Mouse (Mus musculus) midbrain, embryonic 12.5 days (tissue): Measurements from ENCODE around the gene Atp11a. TPM values are rescaled to one million over a fixed set of nuclear protein-coding genes. Genes with fewer than 3 reads are reported as not detected.

Experiments
- ATAC-seq: fragments of 200-750 bp; cut with Nextera tagmentation; 2 replicates; pipeline ENCODE4 v1.8.0; 2017; ENCODE audit warnings: low read depth, moderate TSS enrichment, moderate library complexity; ENCODE audit not compliant: low FRiP score
- H3K27ac ChIP-seq: fragments of 300-500 bp; sonication (generic); replicated peaks from 2 replicates; pipeline ENCODE4 v1.5.1; 2016; ENCODE audit warnings: mild to moderate bottlenecking
- H3K27me3 ChIP-seq: fragments of 300-500 bp; sonication (generic); 2 replicates; pipeline ENCODE4 v1.6.1; 2016; ENCODE audit warnings: mild to moderate bottlenecking
- H3K36me3 ChIP-seq: fragments of 300-500 bp; sonication (generic); 2 replicates; pipeline ENCODE4 v1.6.1; 2016
- H3K4me1 ChIP-seq: fragments of 300-500 bp; sonication (generic); 2 replicates; pipeline ENCODE4 v1.6.1; 2016
- H3K4me2 ChIP-seq: fragments of 300-500 bp; sonication (generic); replicated peaks from 2 replicates; pipeline ENCODE4 v1.6.1; 2016; ENCODE audit warnings: mild to moderate bottlenecking, moderate library complexity
- H3K4me3 ChIP-seq: fragments of 300-500 bp; sonication (generic); 2 replicates; pipeline ENCODE4 v1.5.1; 2016; ENCODE audit warnings: mild to moderate bottlenecking
- H3K9ac ChIP-seq: fragments of 300-500 bp; sonication (generic); replicated peaks from 2 replicates; pipeline ENCODE4 v1.6.1; 2016; ENCODE audit warnings: mild to moderate bottlenecking, moderate library complexity
- H3K9me3 ChIP-seq: fragments of 300-500 bp; sonication (generic); 2 replicates; pipeline ENCODE4 v1.6.1; 2016; ENCODE audit warnings: mild to moderate bottlenecking
- WGBS: fragments of 180-500 bp; shearing (Covaris S2); methylation state at CpG from one replicate; pipeline ENCODE4 v1.1.7; 2016; 5-methylcytosine and 5-hydroxymethylcytosine counted together
- polyA plus RNA-seq: library from polyadenylated mRNA; unstranded; fragments of >200 nt; fragmentation: Nextera tagmentation; extraction: Ambion mirVana; gene quantifications from 2 replicates; pipeline ENCODE4 v1.2.1, GENCODE M21; 2016

Atp11a gene
- polyA plus RNA-seq, 1 experiment from 2014 or later = 16.5 TPM

- Histone ChIP-seq H3K9ac (no peak overlapping the region), H3K4me1 (peaks cover 17% of the 10 kb centered on the region), H3K27ac (no peak overlapping the region), H3K4me3 (no peak overlapping the region), H3K27me3 (no peaks in the 10 kb centered on the region), H3K9me3 (no peaks in the 10 kb centered on the region), H3K4me2 (no peak overlapping the region), H3K36me3 (peaks cover 34% of the 10 kb centered on the region)
- no peak for ATAC-seq
- WGBS = 94% methylated on average over 6 of the region's 6 CpGs
Observed at GRCm38 (mm10) chr8:12880163-12880562, 123.3 kb downstream of the Atp11a start.

GRCm38 (mm10) chr8:12883051-12884004 lies 126.5 kb downstream of the Atp11a start:
- no peaks in the 10 kb centered on the region for H3K4me1 ChIP-seq
- H3K4me2 ChIP-seq = no peak overlapping the region
- no peak for ATAC-seq
- H3K36me3 ChIP-seq = peaks cover 47% of the 10 kb centered on the region
- no peaks in the 10 kb centered on the region for H3K9me3 ChIP-seq
- 62% methylated on average over 21 of the region's 21 CpGs for WGBS
- H3K27me3 ChIP-seq = no peaks in the 10 kb centered on the region
- no peak overlapping the region for H3K9ac ChIP-seq
- H3K27ac ChIP-seq = no peak overlapping the region
- H3K4me3 ChIP-seq = no peak overlapping the region

GRCm38 (mm10) chr8:12887772-12888435 lies 131.1 kb downstream of the Atp11a start:
- H3K4me3 ChIP-seq = no peak overlapping the region
- no peak for ATAC-seq
- no peaks in the 10 kb centered on the region for H3K4me1 ChIP-seq
- WGBS = 90% methylated on average over 16 of the region's 16 CpGs
- no peak overlapping the region for H3K27ac ChIP-seq
- no peaks in the 10 kb centered on the region for H3K9me3 ChIP-seq
- H3K9ac ChIP-seq = no peak overlapping the region
- no peaks in the 10 kb centered on the region for H3K27me3 ChIP-seq
- H3K36me3 ChIP-seq = peaks cover 52% of the 10 kb centered on the region
- H3K4me2 ChIP-seq = no peak overlapping the region

GRCm38 (mm10) chr8:12889046-12889598 lies 132.3 kb downstream of the Atp11a start:
- no peak overlapping the region for H3K4me2 ChIP-seq
- no peak for ATAC-seq
- H3K4me3 ChIP-seq = no peak overlapping the region
- WGBS = 91% methylated on average over 11 of the region's 11 CpGs
- H3K27ac ChIP-seq = no peak overlapping the region
- H3K9me3 ChIP-seq = no peaks in the 10 kb centered on the region
- H3K4me1 ChIP-seq = no peaks in the 10 kb centered on the region
- no peaks in the 10 kb centered on the region for H3K27me3 ChIP-seq
- H3K36me3 ChIP-seq = peaks cover 57% of the 10 kb centered on the region
- no peak overlapping the region for H3K9ac ChIP-seq

- H3K36me3 ChIP-seq = peaks cover 39% of the 10 kb centered on the region
- no peaks in the 10 kb centered on the region for H3K9me3 ChIP-seq
- H3K27me3 ChIP-seq = no peaks in the 10 kb centered on the region
- H3K4me1 ChIP-seq = peaks cover 5% of the 10 kb centered on the region; the same call in 1 of the 2 replicates
- no peak overlapping the region for H3K9ac ChIP-seq
- H3K4me3 ChIP-seq = no peak overlapping the region
- WGBS = 84% methylated on average over 5 of the region's 5 CpGs
- no peak overlapping the region for H3K27ac ChIP-seq
- no peak overlapping the region for H3K4me2 ChIP-seq
- no peak for ATAC-seq
Observed at GRCm38 (mm10) chr8:12892882-12893446, 136.2 kb downstream of the Atp11a start.

GRCm38 (mm10) chr8:12893797-12894578 lies 137.2 kb downstream of the Atp11a start:
- no peak overlapping the region for H3K4me3 ChIP-seq
- H3K9ac ChIP-seq = no peak overlapping the region
- peaks cover 5% of the 10 kb centered on the region; the same call in 1 of the 2 replicates for H3K4me1 ChIP-seq
- no peaks in the 10 kb centered on the region for H3K27me3 ChIP-seq
- H3K36me3 ChIP-seq = peaks cover 39% of the 10 kb centered on the region
- 88% methylated on average over 12 of the region's 12 CpGs for WGBS
- no peak for ATAC-seq
- no peak overlapping the region for H3K27ac ChIP-seq
- H3K4me2 ChIP-seq = no peak overlapping the region
- no peaks in the 10 kb centered on the region for H3K9me3 ChIP-seq

- H3K4me1 ChIP-seq = peaks cover 5% of the 10 kb centered on the region; the same call in 1 of the 2 replicates
- no peak for ATAC-seq
- no peak overlapping the region for H3K4me2 ChIP-seq
- WGBS = 79% methylated on average over 11 of the region's 11 CpGs
- H3K4me3 ChIP-seq = no peak overlapping the region
- H3K9ac ChIP-seq = no peak overlapping the region
- H3K27me3 ChIP-seq = no peaks in the 10 kb centered on the region
- H3K27ac ChIP-seq = no peak overlapping the region
- no peaks in the 10 kb centered on the region for H3K9me3 ChIP-seq
- H3K36me3 ChIP-seq = peaks cover 34% of the 10 kb centered on the region
Observed at GRCm38 (mm10) chr8:12894783-12895534, 138.1 kb downstream of the Atp11a start.

- ATAC-seq = no peak
- H3K9ac ChIP-seq = no peak overlapping the region
- H3K36me3 ChIP-seq = peaks cover 27% of the 10 kb centered on the region
- WGBS = 76% methylated on average over 9 of the region's 9 CpGs
- no peak overlapping the region for H3K4me3 ChIP-seq
- no peak overlapping the region for H3K27ac ChIP-seq
- H3K9me3 ChIP-seq = no peaks in the 10 kb centered on the region
- H3K27me3 ChIP-seq = no peaks in the 10 kb centered on the region
- H3K4me2 ChIP-seq = no peak overlapping the region
- peaks cover 5% of the 10 kb centered on the region; the same call in 1 of the 2 replicates for H3K4me1 ChIP-seq
Observed at GRCm38 (mm10) chr8:12895535-12896150, 138.8 kb downstream of the Atp11a start.

- no peak overlapping the region for H3K9ac ChIP-seq
- H3K27ac ChIP-seq = no peak overlapping the region
- peak; percentile 75 for ATAC-seq
- no peaks in the 10 kb centered on the region for H3K9me3 ChIP-seq
- H3K36me3 ChIP-seq = peaks cover 16% of the 10 kb centered on the region
- peaks cover 5% of the 10 kb centered on the region; the same call in 1 of the 2 replicates for H3K4me1 ChIP-seq
- 40% methylated on average over 13 of the region's 13 CpGs for WGBS
- H3K27me3 ChIP-seq = no peaks in the 10 kb centered on the region
- no peak overlapping the region for H3K4me2 ChIP-seq
- H3K4me3 ChIP-seq = no peak overlapping the region
Observed at GRCm38 (mm10) chr8:12896494-12897373, 139.9 kb downstream of the Atp11a start.

GRCm38 (mm10) chr8:12897815-12898214 lies 141.0 kb downstream of the Atp11a start:
- no peak overlapping the region for H3K4me3 ChIP-seq
- H3K4me1 ChIP-seq = peaks cover 5% of the 10 kb centered on the region; the same call in 1 of the 2 replicates
- H3K9me3 ChIP-seq = no peaks in the 10 kb centered on the region
- H3K9ac ChIP-seq = no peak overlapping the region
- peaks cover 11% of the 10 kb centered on the region for H3K36me3 ChIP-seq
- H3K4me2 ChIP-seq = no peak overlapping the region
- H3K27ac ChIP-seq = no peak overlapping the region
- ATAC-seq = no peak
- no peaks in the 10 kb centered on the region for H3K27me3 ChIP-seq
- 83% methylated on average over 9 of the region's 9 CpGs for WGBS
